Comparison of ENCODE assay signal across 12 mouse cellular contexts in the genomic region with DNA sequence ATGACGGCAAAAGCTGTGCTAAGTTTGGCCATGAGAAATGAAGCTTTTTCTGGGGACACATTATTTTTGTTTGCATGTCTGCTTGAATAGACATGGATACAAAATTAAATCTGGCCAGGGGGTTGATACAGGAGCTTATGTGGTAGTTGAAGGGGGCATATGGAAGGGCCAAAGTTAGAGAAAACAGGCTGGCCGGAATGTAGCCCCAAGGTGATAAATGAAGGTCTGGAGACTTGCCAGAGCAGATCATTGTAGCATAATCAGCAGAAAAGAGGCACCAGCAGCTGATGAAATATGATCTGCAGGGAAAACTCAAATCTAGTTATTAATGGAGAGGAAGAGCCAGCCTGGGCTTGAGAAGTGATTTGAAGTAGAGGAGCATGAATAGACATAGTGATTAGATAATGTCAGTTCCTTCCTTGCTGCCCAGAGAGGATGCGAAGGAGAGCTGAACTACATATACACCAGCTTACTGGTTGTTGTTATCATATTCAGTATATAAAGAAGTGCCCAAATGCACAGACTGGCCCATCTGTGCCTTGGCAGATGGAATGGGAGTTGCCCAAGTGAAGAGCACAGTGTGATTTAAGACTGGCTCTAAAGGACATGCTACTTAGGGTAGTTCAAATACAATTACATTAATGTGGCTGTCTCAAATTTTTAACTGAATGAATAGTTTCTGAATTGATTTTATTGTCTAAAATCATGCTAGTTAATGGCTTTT.
DNase-seq lines count a peak whose midpoint lies in the region; ATAC-seq and TF ChIP-seq lines count a peak whose summit lies in the region.
"Had no signal": no experiment of that assay in that cellular context is flagged by ENCODE, and none has a peak within 500 bp of the region (broad histone marks: within the 10 kb centered on the region; RNA-seq: fewer than 3 reads in every experiment).

No protein-coding gene starts in this region.

- H3K27ac ChIP-seq in heart, adult 2 months: peak overlapping the region; percentile 33; the same call in 1 of the 2 replicates
- H3K27ac ChIP-seq in hindbrain, embryonic 15.5 days (replicated peaks): no peak overlapping the region
- H3K27ac ChIP-seq: kidney, embryonic 15.5 days; left cerebral cortex, adult 2 months; liver, embryonic 15.5 days had no signal

- H3K9me3 ChIP-seq in hindbrain, embryonic 15.5 days: no peaks in the 10 kb centered on the region
- H3K9me3 ChIP-seq: kidney, embryonic 15.5 days; liver, embryonic 15.5 days had no signal

- TF ChIP-seq CTCF in heart, adult 2 months (IDR thresholded peaks at IDR 0.05): no peak
- no peak for TF ChIP-seq CTCF in brain, embryonic 14.5 days (IDR thresholded peaks at IDR 0.05; ENCODE audit: borderline replicate concordance, extremely low read depth, insufficient read depth, insufficient read length)

- no peaks in the 10 kb centered on the region for H3K36me3 ChIP-seq in heart, adult 2 months (ENCODE audit: control insufficient read depth, insufficient read depth, low read length)
- H3K36me3 ChIP-seq in hindbrain, embryonic 15.5 days: no peaks in the 10 kb centered on the region
- H3K36me3 ChIP-seq: kidney, embryonic 15.5 days; liver, embryonic 15.5 days had no signal

- TF ChIP-seq POLR2A in heart, adult 2 months (IDR thresholded peaks at IDR 0.05; ENCODE audit: insufficient read depth, low read depth, low read length): no peak
- TF ChIP-seq POLR2A in brain, embryonic 14.5 days (IDR thresholded peaks at IDR 0.05; ENCODE audit: borderline replicate concordance, extremely low read depth, insufficient read depth, insufficient read length, poor library complexity, severe bottlenecking): no peak

- ATAC-seq in hindbrain, embryonic 15.5 days (ENCODE audit: low FRiP score, low read depth): peak; percentile 75; the same call in 1 of the 2 replicates

- H3K4me1 ChIP-seq in heart, adult 2 months (ENCODE audit: control insufficient read depth, insufficient read depth, low read length): no peaks in the 10 kb centered on the region; the same call in 1 of the 2 replicates
- peaks cover 4% of the 10 kb centered on the region; the same call in 1 of the 2 replicates for H3K4me1 ChIP-seq in hindbrain, embryonic 15.5 days (replicated peaks)
- H3K4me1 ChIP-seq: liver, embryonic 15.5 days had no signal

- no peaks in the 10 kb centered on the region for H3K79me2 ChIP-seq in heart, adult 2 months (replicated peaks; ENCODE audit: control insufficient read depth, insufficient read depth, low read length)

- no peak overlapping the region for H3K9ac ChIP-seq in heart, adult 2 months (ENCODE audit: low read depth, low read length)
- no peak overlapping the region for H3K9ac ChIP-seq in hindbrain, embryonic 15.5 days
- H3K9ac ChIP-seq: kidney, embryonic 15.5 days; liver, embryonic 15.5 days had no signal

- H3K4me2 ChIP-seq in hindbrain, embryonic 15.5 days: no peak overlapping the region
- H3K4me2 ChIP-seq: kidney, embryonic 15.5 days; liver, embryonic 15.5 days had no signal

- no peaks in the 10 kb centered on the region for H3K27me3 ChIP-seq in heart, adult 2 months (ENCODE audit: control insufficient read depth, insufficient read depth, low read length)
- no peaks in the 10 kb centered on the region for H3K27me3 ChIP-seq in hindbrain, embryonic 15.5 days
- H3K27me3 ChIP-seq: kidney, embryonic 15.5 days; liver, embryonic 15.5 days had no signal

- 45% methylated on average over 3 of the region's 3 CpGs for WGBS in heart, adult 2 months
- 31% methylated on average over 3 of the region's 3 CpGs for WGBS in hindbrain, embryonic 15.5 days

- DNase-seq in heart, adult 2 months: peak in 1 of 2 experiments; percentile 2
- DNase-seq in heart, adult 8-10 months (ENCODE audit: low spot score): no peak
- peak; percentile 83 for DNase-seq in brain, embryonic 14.5 days (ENCODE audit: low read depth)
- DNase-seq in cerebellum, adult 9-11 months: peak; percentile 43
- DNase-seq in Muller cell, postnatal 12 days (ENCODE audit: inconsistent ontology term): no peak
- DNase-seq in kidney, adult 18-20 months: no peak
- DNase-seq in kidney, adult 11 months: no peak
- DNase-seq: adrenal gland, postnatal 10 days had no signal

- no peak overlapping the region for H3K4me3 ChIP-seq in heart, adult 2 months
- H3K4me3 ChIP-seq in hindbrain, embryonic 15.5 days: no peak overlapping the region
- H3K4me3 ChIP-seq: kidney, embryonic 15.5 days; left cerebral cortex, adult 2 months; liver, embryonic 15.5 days had no signal

- intact Hi-C loops in heart, adult 2 months (cut with DNase I): no loop called here

- TF ChIP-seq EP300 in heart, adult 2 months (IDR thresholded peaks at IDR 0.05; ENCODE audit: insufficient read depth, low read depth, low read length): no peak

Comparison
In these comparisons a context has a peak if more than half of its experiments do, and no peak if none do; other contexts are left out.
1. DNase-seq: peak in brain, embryonic 14.5 days (single experiment) and cerebellum, adult 9-11 months (single experiment); none in heart, adult 8-10 months (single experiment), Muller cell, postnatal 12 days (single experiment), kidney, adult 18-20 months (single experiment) and kidney, adult 11 months (single experiment).